Mouse (Mus musculus): Measurements from ENCODE around the gene Epha3. TPM values are rescaled to one million over a fixed set of nuclear protein-coding genes. Genes with fewer than 3 reads are reported as not detected.
A peak's percentile ranks its signal among the peaks of the same experiment; 100 is the strongest.

Epha3 gene
- polyA plus RNA-seq, 1 experiment from 2014 or later = 19.5 TPM

- Histone ChIP-seq H3K27ac (ENCODE audit: low read length) (no peak overlapping the region), H3K4me3 (ENCODE audit: low read depth, low read length) (no peak overlapping the region), H3K27me3 (ENCODE audit: control insufficient read depth, insufficient read depth, low read length) (no peaks in the 10 kb centered on the region), H3K36me3 (ENCODE audit: control insufficient read depth, insufficient read depth, low read length) (no peaks in the 10 kb centered on the region), H3K9ac (replicated peaks; ENCODE audit: low read depth, low read length) (no peak overlapping the region), H3K4me1 (ENCODE audit: control insufficient read depth, insufficient read depth, low read length) (no peaks in the 10 kb centered on the region), H3K4me2 (replicated peaks; ENCODE audit: low read depth, low read length) (no peak overlapping the region), H3K9me3 (ENCODE audit: control insufficient read depth, low read depth, low read length) (no peaks in the 10 kb centered on the region)
- no peak for ATAC-seq (ENCODE audit: insufficient number of reproducible peaks, insufficient read depth, low FRiP score, low read depth)
Observed at GRCm38 (mm10) chr16:63625229-63625628, 238.7 kb downstream of the Epha3 start.

- Histone ChIP-seq H3K4me1 (ENCODE audit: control insufficient read depth, insufficient read depth, low read length) (no peaks in the 10 kb centered on the region), H3K9me3 (ENCODE audit: control insufficient read depth, low read depth, low read length) (no peaks in the 10 kb centered on the region), H3K4me3 (ENCODE audit: low read depth, low read length) (no peak overlapping the region), H3K27me3 (ENCODE audit: control insufficient read depth, insufficient read depth, low read length) (no peaks in the 10 kb centered on the region), H3K9ac (replicated peaks; ENCODE audit: low read depth, low read length) (no peak overlapping the region), H3K36me3 (ENCODE audit: control insufficient read depth, insufficient read depth, low read length) (no peaks in the 10 kb centered on the region), H3K27ac (ENCODE audit: low read length) (no peak overlapping the region), H3K4me2 (replicated peaks; ENCODE audit: low read depth, low read length) (no peak overlapping the region)
- ATAC-seq (ENCODE audit: insufficient number of reproducible peaks, insufficient read depth, low FRiP score, low read depth) = no peak
- WGBS = 85% methylated on average over 6 of the region's 6 CpGs
Observed at GRCm38 (mm10) chr16:63621845-63622244, 242.1 kb downstream of the Epha3 start.

GRCm38 (mm10) chr16:63615396-63615795 lies 248.6 kb downstream of the Epha3 start:
- H3K4me3 ChIP-seq (ENCODE audit: low read depth, low read length) = no peak overlapping the region
- H3K36me3 ChIP-seq (ENCODE audit: control insufficient read depth, insufficient read depth, low read length) = no peaks in the 10 kb centered on the region
- ATAC-seq (ENCODE audit: insufficient number of reproducible peaks, insufficient read depth, low FRiP score, low read depth) = no peak
- no peaks in the 10 kb centered on the region for H3K9me3 ChIP-seq (ENCODE audit: control insufficient read depth, low read depth, low read length)
- WGBS = 32% methylated on average over 3 of the region's 3 CpGs
- H3K27me3 ChIP-seq (ENCODE audit: control insufficient read depth, insufficient read depth, low read length) = no peaks in the 10 kb centered on the region
- no peak overlapping the region for H3K4me2 ChIP-seq (replicated peaks; ENCODE audit: low read depth, low read length)
- H3K9ac ChIP-seq (replicated peaks; ENCODE audit: low read depth, low read length) = no peak overlapping the region
- no peak overlapping the region for H3K27ac ChIP-seq (ENCODE audit: low read length)
- 0 out of 2 replicates have a peak, but pooled peaks cover 4% of the 10 kb centered on the region for H3K4me1 ChIP-seq (ENCODE audit: control insufficient read depth, insufficient read depth, low read length)

GRCm38 (mm10) chr16:63613006-63613405 lies 251.0 kb downstream of the Epha3 start:
- Histone ChIP-seq H3K36me3 (ENCODE audit: control insufficient read depth, insufficient read depth, low read length) (no peaks in the 10 kb centered on the region), H3K9ac (replicated peaks; ENCODE audit: low read depth, low read length) (no peak overlapping the region), H3K4me1 (ENCODE audit: control insufficient read depth, insufficient read depth, low read length) (0 out of 2 replicates have a peak, but pooled peaks cover 4% of the 10 kb centered on the region), H3K27ac (ENCODE audit: low read length) (no peak overlapping the region), H3K27me3 (ENCODE audit: control insufficient read depth, insufficient read depth, low read length) (no peaks in the 10 kb centered on the region), H3K4me3 (ENCODE audit: low read depth, low read length) (no peak overlapping the region), H3K4me2 (replicated peaks; ENCODE audit: low read depth, low read length) (no peak overlapping the region), H3K9me3 (ENCODE audit: control insufficient read depth, low read depth, low read length) (no peaks in the 10 kb centered on the region)
- 38% methylated on average over 4 of the region's 4 CpGs for WGBS
- ATAC-seq (ENCODE audit: insufficient number of reproducible peaks, insufficient read depth, low FRiP score, low read depth) = no peak

- Histone ChIP-seq H3K9me3 (ENCODE audit: control insufficient read depth, low read depth, low read length) (no peaks in the 10 kb centered on the region), H3K4me2 (replicated peaks; ENCODE audit: low read depth, low read length) (no peak overlapping the region), H3K9ac (replicated peaks; ENCODE audit: low read depth, low read length) (no peak overlapping the region), H3K4me1 (ENCODE audit: control insufficient read depth, insufficient read depth, low read length) (no peaks in the 10 kb centered on the region), H3K27me3 (ENCODE audit: control insufficient read depth, insufficient read depth, low read length) (no peaks in the 10 kb centered on the region), H3K27ac (ENCODE audit: low read length) (no peak overlapping the region), H3K36me3 (ENCODE audit: control insufficient read depth, insufficient read depth, low read length) (no peaks in the 10 kb centered on the region), H3K4me3 (ENCODE audit: low read depth, low read length) (no peak overlapping the region)
- ATAC-seq (ENCODE audit: insufficient number of reproducible peaks, insufficient read depth, low FRiP score, low read depth) = no peak
- 26% methylated on average over 3 of the region's 3 CpGs for WGBS
Observed at GRCm38 (mm10) chr16:63600229-63600628, 263.7 kb downstream of the Epha3 start.

GRCm38 (mm10) chr16:63594656-63595055 lies 269.3 kb downstream of the Epha3 start:
- Histone ChIP-seq H3K36me3 (ENCODE audit: control insufficient read depth, insufficient read depth, low read length) (no peaks in the 10 kb centered on the region), H3K27ac (ENCODE audit: low read length) (no peak overlapping the region), H3K4me3 (ENCODE audit: low read depth, low read length) (no peak overlapping the region), H3K9ac (replicated peaks; ENCODE audit: low read depth, low read length) (no peak overlapping the region), H3K9me3 (ENCODE audit: control insufficient read depth, low read depth, low read length) (no peaks in the 10 kb centered on the region), H3K4me1 (ENCODE audit: control insufficient read depth, insufficient read depth, low read length) (no peaks in the 10 kb centered on the region), H3K4me2 (replicated peaks; ENCODE audit: low read depth, low read length) (no peak overlapping the region), H3K27me3 (ENCODE audit: control insufficient read depth, insufficient read depth, low read length) (no peaks in the 10 kb centered on the region)
- 83% methylated on average over 4 of the region's 4 CpGs for WGBS
- no peak for ATAC-seq (ENCODE audit: insufficient number of reproducible peaks, insufficient read depth, low FRiP score, low read depth)

- Histone ChIP-seq H3K9me3 (ENCODE audit: control insufficient read depth, low read depth, low read length) (no peaks in the 10 kb centered on the region), H3K27ac (ENCODE audit: low read length) (no peak overlapping the region), H3K36me3 (ENCODE audit: control insufficient read depth, insufficient read depth, low read length) (no peaks in the 10 kb centered on the region), H3K9ac (replicated peaks; ENCODE audit: low read depth, low read length) (no peak overlapping the region), H3K4me1 (ENCODE audit: control insufficient read depth, insufficient read depth, low read length) (no peaks in the 10 kb centered on the region), H3K27me3 (ENCODE audit: control insufficient read depth, insufficient read depth, low read length) (no peaks in the 10 kb centered on the region), H3K4me3 (ENCODE audit: low read depth, low read length) (no peak overlapping the region), H3K4me2 (replicated peaks; ENCODE audit: low read depth, low read length) (no peak overlapping the region)
- 38% methylated on average over 4 of the region's 4 CpGs for WGBS
- no peak for ATAC-seq (ENCODE audit: insufficient number of reproducible peaks, insufficient read depth, low FRiP score, low read depth)
Observed at GRCm38 (mm10) chr16:63569746-63570145, 294.2 kb downstream of the Epha3 start.

GRCm38 (mm10) chr16:63566106-63566836 lies 297.7 kb downstream of the Epha3 start:
- Histone ChIP-seq H3K9me3 (ENCODE audit: control insufficient read depth, low read depth, low read length) (no peaks in the 10 kb centered on the region), H3K36me3 (ENCODE audit: control insufficient read depth, insufficient read depth, low read length) (no peaks in the 10 kb centered on the region), H3K27ac (ENCODE audit: low read length) (peak overlapping the region; percentile 15; the same call in 1 of the 2 replicates), H3K9ac (replicated peaks; ENCODE audit: low read depth, low read length) (no peak overlapping the region), H3K4me3 (ENCODE audit: low read depth, low read length) (no peak overlapping the region), H3K4me2 (replicated peaks; ENCODE audit: low read depth, low read length) (no peak overlapping the region), H3K4me1 (ENCODE audit: control insufficient read depth, insufficient read depth, low read length) (no peaks in the 10 kb centered on the region), H3K27me3 (ENCODE audit: control insufficient read depth, insufficient read depth, low read length) (no peaks in the 10 kb centered on the region)
- WGBS = 59% methylated on average over 17 of the region's 17 CpGs
- ATAC-seq (ENCODE audit: insufficient number of reproducible peaks, insufficient read depth, low FRiP score, low read depth) = peak; percentile 69; the same call in 1 of the 2 replicates
